Mouse (Mus musculus) embryo, embryonic 11 days (tissue): Measurements from ENCODE around the gene Rnf224.

ENCODE experiments used
- DNase-seq: peaks from one replicate; pipeline ENCODE4 v3.0.0-alpha.2; 2015

Rnf224 gene

DNA sequence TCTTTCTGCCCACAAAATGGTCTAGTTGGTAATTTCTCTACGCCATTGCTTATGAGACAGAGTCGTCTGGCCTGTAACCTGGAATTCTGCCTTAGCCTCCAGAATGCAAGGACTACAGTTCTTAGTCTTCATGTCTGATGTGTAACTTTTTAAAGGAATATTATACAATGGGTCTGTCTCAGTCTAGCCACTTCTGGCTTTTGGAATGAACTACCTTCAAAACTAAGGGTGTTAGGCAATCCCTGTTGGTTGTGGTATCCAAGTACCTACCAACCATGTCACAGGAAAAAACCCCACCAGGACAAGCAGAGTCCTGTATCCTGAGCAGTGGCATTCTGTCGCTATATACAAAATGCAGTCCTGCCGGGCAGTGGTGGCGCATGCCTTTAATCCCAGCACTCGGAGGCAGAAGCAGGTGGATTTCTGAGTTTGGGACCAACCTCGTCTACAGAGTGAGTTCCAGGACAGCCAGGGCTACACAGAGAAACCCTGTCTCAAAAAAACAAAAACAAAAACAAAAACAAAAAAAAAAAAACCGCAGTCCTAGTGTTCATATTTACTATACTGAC is 10.7 kb downstream of the Rnf224 start:
- DNase-seq = no peak

DNA sequence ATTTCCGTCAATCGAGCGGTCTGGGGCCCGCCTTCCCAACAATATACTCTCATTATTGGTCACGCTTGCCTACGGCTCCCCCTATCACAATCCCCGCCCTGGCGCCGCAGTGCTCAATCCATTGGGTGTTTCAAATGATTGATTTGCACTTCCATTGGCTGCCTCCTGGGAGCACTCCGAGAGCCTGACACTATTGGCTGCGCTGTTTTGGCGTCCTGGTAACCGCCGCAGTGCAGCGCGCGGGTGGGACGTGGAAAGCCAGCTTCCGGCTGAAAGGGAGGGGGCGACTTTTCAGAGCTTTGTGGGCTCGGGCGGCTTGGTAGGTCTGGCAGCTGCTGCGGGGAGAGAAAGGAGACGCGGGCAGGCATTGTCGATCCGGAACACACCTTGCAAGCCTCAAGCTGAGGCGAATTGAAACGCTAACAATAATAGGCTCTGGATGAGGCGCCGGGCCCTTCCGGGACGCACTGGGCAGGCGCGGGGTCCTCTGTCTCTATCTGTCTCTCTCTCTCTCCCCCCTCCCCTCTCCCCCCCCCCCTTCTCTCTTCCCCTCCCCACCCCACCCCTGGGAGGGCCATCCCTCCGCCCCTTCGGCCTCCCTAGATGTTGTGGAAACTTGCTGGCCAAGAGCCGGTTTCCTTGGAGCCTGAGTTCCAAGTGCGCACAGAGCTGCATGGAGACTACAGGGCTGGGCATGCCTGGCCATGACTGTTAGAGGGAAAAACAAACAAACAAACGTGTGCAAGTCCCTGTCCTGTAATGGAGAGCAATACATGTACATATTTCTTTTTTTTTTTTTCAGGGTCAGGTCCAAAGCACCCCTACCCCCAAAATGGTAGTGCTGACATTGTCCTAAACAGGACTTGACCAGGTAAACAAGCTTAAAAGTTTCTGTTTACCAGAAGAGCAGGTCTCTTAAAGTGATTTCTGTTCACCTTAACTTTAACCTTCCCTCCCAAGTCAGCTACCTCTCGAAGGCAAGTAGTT is 11.5 kb downstream of the Rnf224 start:
- peak; percentile 100 for DNase-seq

DNA sequence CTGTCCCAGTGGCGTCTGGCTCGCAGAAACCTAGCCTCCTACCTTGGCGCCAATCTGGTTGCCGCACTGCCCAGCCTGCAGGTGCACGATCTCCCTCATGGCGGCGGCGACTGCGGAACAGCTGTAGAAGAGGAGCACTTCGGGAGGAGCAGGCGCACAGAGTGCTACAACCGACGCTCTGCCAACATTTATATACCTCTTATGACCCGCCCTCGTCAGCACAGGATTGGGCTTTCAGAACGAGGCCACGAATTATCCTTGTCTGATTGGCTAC is 12.2 kb downstream of the Rnf224 start, which contains the start of gene Tubb4b:
TSS of gene Tubb4b (minus strand) at position 211 of the 274 bp plus-strand sequence.
- DNase-seq = no peak

DNA sequence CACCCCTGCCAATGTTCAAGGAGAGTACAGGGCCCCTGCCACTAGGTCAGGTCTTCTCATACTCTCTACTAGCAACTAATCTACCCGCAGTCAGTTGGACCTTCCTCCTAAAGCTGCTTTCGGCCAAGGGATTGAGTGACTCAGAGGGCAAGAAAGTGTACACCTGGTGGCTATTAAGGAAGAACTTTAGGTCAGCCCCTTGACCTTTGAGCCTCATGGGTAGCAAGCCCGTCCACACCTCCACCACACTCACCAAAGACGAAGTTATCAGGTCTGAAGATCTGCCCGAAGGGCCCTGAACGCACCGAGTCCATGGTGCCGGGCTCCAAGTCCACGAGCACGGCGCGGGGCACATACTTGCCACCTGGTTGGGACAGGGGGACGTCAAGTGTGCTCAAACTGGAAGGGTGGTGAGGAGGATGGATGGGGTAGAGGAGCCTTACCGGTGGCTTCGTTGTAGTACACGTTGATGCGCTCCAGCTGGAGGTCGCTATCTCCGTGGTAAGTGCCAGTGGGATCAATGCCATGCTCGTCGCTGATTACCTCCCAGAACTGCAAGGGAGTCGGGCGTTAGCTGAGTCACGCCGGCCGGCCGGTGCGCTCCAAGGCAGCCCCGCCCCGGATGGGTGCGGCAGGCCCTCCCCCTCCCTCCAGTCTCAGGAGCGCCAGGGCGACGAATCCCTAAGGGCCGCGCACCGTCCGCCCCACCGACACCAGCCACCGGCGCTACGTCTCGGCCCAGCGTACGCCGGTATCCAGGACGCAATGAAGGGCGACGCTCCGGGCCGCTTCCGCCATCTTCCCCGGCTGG is 12.7 kb downstream of the Rnf224 start:
- peak; percentile 76 for DNase-seq

DNA sequence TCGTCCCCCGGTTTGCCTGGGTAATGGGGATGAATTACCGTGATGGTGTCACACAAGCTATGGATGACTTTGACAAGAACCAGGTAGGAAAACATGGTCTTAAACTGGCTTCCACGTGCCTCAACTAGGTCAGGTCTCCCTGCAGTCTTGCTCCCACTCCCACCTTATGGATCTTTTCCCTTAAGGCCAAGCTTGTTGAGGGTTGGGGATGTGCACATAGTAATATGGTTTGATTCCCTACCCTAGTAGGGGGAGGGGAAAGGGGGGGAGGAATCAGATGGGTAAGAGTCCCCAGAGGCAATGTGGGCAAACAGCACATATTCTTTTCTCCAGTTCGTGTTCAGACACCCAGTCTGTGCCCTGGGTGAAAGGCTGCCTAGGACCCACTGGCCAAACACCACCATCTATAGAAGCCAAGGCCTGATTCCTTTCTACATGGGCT is 15.2 kb downstream of the Rnf224 start:
- DNase-seq = no peak

DNA sequence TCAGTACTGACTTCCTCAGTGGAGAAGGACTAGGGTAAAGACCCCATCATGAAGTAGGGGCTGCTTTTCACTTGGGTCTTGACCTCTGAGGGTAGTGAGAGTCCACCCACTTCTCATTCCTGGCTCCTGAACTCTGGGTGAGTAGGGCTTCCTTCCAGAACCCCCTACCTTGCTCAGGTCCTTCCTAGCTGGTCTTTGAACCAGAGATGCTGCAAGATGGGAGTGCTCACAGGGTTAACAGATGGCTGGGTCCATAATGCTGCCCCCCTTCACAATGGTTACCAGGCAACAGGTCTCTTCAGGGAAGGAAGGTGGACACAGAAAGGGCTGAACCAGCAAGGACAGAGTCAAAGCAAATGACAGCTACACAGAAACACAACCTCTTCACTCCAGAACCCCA is 18.1 kb downstream of the Rnf224 start, which contains the start of gene Fam166a:
TSS of gene Fam166a (plus strand) at position 301 of the 400 bp plus-strand sequence.
- no peak for DNase-seq

DNA sequence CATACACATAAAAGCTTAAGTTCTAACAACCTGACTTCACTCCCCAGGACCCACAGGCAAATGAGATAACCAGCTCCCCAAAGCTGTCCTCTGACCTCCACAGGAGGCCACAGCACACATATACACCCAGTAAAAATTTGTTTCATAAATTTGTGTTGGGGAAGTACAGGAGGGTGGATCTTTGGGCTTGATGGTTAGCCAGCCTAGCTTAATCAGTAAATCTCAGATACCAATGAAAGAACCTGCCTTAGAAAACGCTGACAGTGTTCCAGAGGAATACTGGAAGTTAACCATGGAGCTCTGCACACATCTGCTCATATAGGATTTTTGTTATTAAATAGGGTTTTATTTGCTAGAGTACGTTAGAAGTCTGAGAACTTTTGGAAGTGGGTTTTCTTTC is 18.9 kb downstream of the Rnf224 start:
- DNase-seq = no peak

DNA sequence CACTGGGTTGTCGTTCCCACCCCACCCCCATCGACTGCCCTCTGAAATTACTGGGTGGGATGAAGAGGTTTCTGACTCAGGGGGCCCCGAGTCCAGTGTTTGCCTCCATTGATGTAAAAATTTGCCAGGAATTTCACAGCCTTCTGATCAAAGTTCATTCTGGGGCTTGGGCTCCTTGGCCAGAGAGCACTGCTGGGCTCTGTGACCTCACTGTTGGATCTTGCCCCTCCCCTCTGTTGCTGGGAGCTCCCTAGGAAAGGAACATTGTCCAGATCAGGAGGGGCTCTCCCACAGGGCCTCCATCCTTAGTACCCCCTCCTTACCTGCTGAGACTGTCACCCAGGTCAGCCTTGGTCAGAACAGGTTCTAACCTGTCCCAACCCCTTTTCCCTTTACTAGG is 22.1 kb downstream of the Rnf224 start, which contains the start of gene Stpg3:
TSS of gene Stpg3 (minus strand) at position 194 of the 400 bp plus-strand sequence.
- no peak for DNase-seq

DNA sequence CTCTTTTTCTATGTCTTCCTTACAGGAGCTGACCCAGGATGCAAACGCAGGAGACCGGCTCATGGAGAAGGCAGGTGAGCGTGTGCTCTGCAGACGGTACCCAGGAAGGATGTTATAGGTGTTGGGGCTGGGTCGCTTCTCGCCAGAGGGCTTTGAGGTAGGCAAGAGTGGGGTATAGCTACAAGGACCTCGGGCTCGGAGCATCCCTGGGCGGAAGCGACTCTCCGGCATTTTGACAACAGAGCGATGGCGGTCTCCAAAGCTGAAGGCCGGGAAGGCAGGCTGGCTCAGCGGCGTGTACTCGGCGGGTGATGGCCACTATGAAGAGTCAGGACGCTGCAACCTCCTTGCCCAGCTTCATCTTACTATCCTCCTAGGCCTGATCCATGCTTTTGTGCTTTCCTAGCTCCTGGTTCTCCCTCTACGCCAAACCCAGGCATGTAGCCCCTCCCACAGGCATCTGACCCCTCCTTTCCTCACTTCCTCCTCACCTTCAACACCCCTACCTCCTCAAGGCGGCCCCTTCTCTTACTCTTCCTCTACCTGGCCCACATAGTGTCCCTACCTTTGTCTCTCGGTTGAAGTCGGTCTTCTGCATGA is 23.2 kb downstream of the Rnf224 start:
- DNase-seq = no peak

DNA sequence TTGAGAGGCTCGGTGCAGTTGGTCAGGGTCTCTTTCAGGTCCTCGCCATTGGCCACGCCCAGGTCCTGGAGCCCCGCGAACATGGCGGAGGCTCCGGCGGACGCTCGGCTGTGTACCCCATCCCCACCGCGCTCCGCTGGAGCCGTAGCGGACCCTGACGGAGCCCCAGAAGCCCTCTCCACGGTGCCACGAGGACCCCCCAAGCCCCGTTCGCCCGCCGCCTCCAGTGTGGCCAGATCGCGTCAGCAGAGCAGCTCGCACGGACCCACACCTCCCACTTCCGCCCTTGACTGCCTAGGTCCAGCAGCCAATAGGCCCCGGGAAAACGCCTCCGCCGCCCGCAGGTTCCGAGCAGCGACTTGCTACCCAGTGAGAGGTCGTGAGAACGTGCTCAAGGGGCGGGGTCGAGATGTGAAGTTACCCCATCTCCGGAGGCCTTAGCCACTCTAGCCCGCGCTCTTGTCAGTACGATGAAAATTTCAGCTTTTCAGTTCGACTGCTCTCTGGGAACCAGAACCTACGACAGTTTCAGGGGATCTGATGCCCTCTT is 25.4 kb downstream of the Rnf224 start, which contains the start of gene Nelfb:
TSS of gene Nelfb (minus strand) at position 369 of the 550 bp plus-strand sequence.
- peak; percentile 95 for DNase-seq

DNA sequence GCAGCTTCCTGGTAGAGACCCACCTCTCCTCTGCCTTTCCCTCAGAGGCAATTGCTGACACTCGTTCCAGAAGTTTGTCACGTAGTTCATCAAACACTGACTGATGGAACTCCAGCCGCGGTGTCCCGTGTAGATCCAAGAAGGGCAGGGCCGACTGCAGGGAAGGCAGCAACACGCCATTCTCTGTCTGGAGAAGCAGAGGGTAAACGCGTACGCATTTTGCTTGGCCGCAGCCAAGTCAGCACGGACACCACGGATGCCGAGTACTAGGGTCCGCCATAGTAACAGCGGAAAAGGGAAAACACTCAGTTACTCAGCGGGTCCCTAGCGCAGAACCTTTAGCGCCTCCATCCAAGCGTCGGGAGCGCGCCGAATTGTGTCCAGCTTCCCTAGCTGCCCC is 25.9 kb downstream of the Rnf224 start:
- DNase-seq = no peak

DNA sequence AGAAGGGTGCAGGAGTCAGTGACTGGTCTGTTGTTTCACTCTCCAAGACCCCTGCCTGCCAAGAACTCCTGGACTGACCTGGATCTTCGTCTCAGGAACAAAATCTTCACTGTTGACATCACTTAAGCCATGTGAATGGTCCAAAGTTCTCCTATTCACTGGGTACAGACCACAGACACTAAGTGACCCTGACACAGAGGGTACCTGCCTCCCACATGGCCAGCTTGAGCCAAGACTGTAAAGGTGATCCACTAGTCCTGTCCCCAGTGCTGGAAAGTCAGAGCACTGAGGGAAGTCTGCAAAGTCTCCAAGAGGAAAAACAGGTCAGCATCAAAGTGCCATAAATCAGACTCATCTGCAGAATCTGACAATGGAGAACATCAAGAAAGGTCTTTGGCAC is 29.0 kb downstream of the Rnf224 start:
- DNase-seq = no peak

DNA sequence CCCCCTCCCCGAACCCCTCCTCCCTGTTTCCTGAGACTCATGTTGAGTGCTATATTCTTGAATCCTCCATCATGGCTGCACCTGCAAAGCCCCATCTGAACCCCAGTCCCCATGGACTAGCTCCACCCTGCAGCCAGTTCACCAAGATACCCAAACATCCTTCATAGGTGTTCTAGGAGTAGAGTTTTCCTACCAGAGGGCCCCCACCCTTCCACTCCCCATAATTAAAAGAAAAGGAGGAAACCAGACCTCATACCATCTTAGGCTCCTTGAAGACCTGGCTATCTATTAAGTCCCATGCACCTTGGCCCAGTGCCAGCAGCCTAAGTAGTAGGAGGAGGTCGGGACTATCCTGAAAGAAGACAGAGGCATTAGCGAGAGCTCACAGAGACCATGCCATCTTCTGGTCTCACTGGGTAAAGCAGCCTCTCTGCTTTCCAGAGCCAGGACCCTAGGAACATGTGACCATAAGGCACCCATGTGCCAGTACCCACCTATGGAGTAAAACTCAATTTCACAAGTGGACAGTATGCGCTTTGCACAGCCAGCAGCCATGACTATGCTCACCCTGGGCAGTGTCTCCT is 32.9 kb downstream of the Rnf224 start:
- DNase-seq = no peak

DNA sequence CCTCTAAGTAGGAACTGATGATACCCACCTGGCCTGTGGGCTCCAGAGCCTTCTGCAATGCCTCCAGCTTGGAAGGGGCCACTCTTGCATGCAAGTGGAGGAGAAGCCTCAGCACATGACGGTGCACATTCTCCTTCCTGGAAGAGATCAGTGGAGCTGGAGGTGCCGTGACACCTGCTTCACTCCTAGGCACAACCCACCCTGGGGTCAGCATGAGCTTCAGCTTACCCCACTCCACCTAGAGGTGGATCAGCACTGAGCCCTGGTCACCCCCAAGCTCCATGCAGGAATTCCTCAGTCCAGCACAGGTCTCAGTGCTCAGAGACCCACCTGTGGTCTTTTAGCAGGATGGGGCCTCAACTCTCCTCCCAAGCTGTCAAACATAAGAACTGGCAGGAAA is 36.0 kb downstream of the Rnf224 start:
- no peak for DNase-seq

DNA sequence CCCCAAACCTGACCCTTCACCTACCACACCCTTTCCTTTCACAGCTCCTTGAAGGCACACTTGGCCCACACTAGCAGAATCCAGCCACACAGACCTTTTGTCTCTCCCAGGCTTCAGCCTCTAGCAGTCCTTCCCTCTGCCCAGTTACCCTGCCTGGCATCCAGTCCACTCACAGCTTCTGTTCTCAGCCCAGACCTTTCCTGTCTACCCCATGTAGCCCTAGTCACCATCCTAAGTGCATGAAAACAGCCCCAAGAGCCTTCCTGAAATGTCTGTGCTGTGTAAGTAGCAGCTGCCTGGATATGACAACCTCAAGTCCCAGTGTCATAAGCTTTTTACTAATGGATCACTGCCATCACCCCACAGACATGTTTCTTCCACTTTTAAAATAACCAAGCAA is 38.6 kb downstream of the Rnf224 start:
- no peak for DNase-seq

DNA sequence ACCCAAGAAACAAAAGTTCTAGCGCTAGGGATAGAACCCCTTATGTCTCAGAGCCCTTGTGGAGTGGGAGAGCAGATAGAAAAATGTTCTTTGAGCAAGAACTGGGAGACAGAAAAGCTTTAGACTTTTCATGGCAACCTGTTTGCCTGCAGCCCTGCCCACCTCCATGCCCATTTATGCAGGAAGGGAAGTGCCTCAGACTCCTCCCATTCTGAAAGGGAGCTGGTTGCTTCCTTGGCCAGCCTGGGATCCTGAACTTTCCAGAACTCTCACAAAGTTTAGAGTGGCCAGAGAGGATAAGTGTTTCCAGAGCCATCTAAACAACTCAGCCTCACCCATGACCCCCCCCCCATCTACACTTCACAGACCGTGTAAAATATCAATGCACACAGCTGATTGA is 39.4 kb downstream of the Rnf224 start:
- DNase-seq = no peak

DNA sequence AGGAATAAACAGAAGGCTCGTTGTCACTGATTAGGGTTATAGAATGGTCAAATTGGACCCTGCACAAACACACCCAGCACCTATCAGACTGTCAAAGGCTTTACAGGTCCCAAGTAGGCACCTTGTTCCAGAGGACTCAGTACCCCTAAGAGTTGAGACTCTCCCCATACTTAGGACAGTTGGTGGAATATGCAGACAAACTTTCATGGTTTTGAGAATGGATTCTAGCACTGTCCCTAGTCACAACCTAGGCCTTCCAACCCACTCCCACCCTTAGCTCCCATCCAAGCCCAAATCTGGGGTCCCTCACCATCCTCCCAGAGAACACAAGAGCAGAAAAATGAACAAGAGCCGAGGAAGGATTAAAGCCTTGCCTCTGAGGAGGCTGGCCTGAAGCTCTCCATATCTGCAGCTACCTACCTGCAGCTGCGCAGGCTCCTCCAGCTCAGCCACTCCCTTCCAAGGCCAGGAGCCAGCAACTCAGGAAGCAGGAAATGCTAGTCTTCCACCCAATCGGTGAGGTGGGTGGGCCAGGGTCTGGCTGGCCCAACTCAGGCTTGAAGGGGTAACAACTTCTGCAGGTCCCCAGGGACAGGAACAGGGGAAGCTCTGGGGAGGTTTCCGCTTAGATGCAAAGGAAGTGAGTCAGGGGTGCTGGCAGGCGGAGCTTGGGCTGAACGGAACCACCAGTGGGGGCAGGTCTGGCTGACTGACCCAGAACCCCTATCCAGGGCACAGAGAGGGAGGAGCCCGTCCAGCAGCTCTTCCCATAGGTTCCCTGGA is 40.2 kb downstream of the Rnf224 start, which contains the start of gene Tor4a:
TSS of gene Tor4a (minus strand) at position 715 of the 783 bp plus-strand sequence.
- peak; percentile 50 for DNase-seq

DNA sequence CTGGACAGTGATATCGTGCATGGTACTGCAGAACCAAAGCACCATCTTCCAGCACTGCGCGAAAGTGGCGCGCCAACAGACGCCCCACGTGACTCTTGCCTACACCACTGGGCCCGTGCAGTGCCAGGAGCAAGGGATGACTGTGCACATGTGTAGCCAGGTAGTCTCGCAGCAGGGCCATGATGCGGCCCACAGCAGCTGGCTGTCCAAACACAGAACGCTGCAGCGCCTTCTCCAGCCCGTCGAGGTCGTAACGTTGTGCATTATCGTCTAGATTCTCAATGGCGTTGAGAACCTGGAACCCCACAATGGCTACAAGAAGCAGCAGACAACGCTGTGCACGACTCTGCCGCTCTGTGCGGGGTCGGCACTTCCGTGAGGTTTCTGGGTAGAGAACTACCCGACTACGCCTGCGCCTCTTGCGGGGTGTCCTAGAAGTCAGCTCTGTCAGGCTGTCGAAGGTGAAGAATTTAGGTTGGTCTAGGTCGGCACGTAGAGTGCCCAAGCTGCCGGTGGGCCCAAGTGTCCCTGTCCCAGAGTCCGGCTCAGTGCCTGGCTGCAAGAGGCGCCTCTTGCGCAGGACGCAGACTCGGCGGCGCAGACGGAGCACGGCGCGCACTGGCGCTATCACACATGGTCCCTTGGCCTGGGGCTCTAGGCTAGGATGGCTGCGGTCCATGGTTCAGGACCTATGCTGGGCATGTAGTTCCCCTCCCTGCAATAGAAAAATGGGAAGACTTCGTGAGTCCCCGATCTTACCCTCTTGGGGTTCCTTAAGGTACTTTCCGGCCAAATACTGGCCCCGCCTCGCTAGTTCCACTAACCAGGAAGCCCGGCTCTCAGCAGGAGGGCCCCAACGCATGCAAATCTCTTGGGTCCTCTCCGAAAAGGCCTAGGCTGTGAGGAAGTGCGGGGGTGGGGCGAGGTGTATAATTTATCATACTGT is 41.1 kb downstream of the Rnf224 start:
- peak; percentile 35 for DNase-seq

DNA sequence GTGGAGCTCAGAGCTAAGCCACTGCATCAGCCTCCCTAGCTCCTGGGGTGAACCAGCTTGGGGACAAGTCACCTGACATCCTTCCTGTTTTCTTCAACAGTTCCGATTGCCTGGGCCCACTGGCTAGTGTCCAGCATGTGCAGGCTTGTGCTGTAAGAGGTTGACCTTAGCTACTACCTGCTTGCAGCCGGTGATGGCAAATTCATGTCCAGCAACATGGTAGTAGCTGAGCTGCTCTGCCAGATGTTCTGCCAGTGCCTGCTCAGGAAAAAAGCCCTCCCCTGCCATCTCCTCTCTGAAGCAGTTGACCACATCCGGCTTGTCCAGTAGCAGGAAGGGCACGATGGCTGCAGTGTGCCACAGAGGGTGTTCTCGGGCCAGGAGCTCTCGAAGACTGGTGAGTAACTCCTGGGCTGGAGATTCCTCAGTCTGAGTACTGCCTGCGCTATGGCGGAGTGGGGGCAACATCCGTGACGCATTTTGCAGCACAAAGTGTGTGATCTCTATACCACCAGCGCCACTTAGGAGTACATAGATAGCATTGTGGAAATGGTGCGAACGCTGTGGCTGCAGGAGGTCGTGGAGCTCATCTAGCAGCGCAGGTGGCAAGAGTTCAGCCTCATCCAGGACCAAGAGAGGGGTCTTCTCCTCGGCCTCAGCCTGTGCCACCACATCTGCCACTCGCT is 42.0 kb downstream of the Rnf224 start:
- no peak for DNase-seq
